Mouse (Mus musculus) cerebellum, postnatal 25 days (tissue): ENCODE results near the gene B3gnt9.

Experiments
- DNase-seq, 2 experiments: peaks; one replicate each; pipeline ENCODE4 v3.0.0; 2021; ENCODE audit warnings: mixed read lengths in 2 of 2

B3gnt9 gene

GRCm38 (mm10) chr8:105209153-105210110 lies 45.5 kb downstream of the B3gnt9 start:
- no peak for DNase-seq

- no peak for DNase-seq
These were observed 47.2 kb downstream of the B3gnt9 start for GRCm38 (mm10) chr8:105207675-105208273.

GRCm38 (mm10) chr8:105206766-105207275 lies 48.1 kb downstream of the B3gnt9 start:
- DNase-seq, result no peak

GRCm38 (mm10) chr8:105205748-105206147 lies 49.2 kb downstream of the B3gnt9 start:
- DNase-seq, result no peak
